Mouse (Mus musculus) T-cell, adult 2 months (primary cell): ENCODE data around the gene Ovol3.

Experiments
- DNase-seq: peaks from one replicate; pipeline ENCODE4 v3.0.0; 2022; ENCODE audit warnings: low spot score

The Ovol3 gene

DNA sequence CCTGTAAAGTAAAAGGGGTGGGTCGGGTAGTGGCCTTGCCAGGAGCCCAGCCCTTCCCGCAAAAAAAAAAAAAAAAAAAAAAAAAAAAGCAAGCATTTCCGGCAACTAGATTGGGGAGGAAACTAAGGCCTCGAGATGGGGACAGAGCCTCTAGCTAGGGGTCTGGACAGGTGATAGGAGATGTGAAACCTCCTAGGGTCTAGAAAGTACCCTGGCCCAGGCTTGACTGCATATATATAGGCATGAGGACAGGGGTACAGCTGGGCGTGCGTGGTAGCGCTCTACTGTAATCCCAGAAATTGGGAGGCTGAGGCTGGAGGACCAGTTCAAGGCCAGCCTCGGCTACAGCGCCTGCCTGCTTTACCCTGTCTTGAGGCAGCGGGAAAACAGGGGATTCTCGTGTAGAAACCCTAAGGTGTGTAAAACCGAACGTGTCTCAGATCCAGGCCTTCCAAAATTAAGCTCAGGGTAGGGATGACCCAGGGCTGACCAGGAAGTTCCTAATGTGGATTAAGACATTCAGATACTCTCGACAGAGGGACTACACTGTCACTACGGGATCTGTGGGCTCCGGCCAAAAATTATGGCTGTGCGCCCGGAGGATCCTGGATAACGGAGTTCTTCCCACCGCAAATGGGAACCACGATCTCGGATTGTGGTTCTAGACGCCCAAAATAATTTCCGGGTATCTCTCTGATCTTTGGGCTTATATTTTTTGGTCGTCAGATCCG, 41.3 kb downstream of the Ovol3 start:
- no peak for DNase-seq

DNA sequence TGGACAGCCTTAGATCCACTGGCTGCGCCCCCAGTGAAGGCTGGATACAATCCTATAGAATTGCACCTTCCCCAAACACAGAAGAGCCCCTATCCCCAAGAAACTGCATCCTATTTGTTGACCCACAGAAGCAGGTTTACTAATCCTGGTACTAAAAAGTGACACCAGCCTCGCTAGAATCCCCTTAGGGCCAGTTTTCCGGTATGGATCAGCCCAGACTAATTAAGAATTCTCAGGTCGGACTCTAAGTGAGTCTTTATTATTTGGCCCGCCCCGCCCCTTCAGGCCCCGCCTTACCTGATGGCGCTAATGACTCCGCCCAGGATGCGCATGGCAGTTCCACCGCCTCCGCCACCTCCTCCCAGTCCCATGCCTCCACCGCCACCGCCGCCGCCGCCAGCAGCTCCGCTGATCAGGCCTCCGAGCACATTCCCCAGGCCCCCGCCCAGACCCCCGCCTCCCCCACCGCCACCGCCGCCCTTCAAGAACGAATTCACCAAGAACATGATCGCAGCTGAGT, 41.9 kb downstream of the Ovol3 start:
- DNase-seq = peak; percentile 63

DNA sequence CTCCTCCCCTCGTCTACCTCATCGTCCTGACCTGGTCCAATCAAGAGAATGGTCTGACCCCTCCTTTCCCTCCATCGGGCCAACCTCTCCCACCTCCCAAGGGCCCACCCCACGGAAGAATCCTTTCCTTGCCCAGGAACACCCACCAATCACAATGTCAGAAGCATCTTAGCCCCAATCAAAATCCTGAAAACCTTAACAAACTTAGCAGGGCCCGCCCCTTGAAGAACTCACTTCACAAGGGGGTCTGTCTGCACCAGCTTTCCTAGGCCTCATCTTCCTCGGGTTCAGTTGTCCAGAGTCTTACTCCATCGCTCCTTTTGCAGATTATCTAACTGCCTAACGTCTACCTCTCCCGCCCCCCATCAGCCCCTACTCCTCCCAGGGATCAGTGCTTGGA, 42.5 kb downstream of the Ovol3 start:
- DNase-seq = no peak

DNA sequence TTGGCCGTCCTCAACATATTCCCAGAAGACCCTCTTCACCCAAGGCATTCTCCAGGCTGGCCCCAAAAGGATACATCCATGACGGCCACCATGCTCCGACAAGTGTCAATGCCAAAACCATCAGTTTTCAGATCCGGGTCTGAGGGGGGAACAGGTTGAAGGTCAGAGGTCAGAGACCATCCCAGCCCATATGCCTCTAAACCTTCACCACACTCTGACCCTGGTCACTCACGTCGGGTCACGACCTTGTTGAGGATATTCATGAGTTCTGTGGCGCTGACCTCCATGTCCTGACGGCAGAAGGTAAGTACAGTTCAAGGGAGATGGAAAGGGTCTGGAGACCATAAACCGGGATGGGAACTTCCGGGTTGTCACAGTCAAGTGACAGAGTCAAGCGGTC, 43.4 kb downstream of the Ovol3 start:
- no peak for DNase-seq

DNA sequence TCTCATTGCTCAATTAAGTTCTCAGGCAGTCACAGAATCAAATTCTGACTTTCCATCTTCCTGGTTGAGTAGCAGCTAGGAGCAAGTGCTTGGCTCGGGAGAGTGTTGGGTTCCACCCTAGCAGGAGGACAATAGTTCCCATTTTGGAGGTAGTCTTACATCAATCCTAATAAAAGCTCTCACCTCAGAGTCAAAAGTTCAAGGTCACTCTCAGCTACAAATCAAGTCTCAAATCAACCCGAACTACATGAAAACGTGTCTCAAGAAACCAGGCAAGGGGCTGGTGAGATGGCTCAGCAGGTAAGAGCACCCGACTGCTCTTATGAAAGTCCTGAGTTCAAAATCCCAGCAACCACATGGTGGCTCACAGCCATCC, 46.4 kb downstream of the Ovol3 start:
- no peak for DNase-seq

DNA sequence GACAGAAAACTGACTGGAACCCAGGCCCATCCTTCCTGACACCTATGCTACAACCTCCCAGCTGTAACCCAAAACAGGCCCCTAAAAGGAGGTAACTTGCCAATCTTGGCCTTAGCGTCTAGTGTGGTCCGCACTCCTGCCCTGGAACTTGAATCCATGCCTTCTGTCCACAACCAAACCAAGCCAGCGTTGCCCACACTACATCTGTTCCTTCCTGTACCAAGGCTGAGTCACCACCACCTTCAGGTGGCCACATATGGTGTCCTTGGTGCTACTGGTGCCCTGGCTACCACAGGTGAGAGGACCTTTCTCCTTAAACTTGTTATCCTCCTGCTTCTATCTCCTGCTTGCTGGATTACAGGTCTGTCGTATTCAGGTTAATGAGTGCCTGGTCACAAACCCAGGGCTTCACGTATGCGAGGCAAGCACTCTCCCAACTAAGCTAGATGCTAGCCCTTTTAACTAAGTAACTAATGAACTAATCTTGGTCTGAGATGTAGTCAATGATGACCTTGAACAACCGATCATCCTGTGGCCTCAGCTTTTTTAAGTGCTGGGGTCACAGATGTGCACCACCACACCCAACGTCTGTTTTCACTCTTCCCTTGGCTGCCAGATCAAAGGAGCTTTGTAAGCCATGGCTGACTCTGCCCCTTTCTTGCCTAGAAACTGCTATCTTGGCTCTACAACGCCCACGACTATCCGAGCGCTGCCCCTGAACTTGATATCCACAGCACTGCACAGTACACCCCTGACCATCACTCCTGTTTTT, 47.0 kb downstream of the Ovol3 start:
- DNase-seq = no peak

DNA sequence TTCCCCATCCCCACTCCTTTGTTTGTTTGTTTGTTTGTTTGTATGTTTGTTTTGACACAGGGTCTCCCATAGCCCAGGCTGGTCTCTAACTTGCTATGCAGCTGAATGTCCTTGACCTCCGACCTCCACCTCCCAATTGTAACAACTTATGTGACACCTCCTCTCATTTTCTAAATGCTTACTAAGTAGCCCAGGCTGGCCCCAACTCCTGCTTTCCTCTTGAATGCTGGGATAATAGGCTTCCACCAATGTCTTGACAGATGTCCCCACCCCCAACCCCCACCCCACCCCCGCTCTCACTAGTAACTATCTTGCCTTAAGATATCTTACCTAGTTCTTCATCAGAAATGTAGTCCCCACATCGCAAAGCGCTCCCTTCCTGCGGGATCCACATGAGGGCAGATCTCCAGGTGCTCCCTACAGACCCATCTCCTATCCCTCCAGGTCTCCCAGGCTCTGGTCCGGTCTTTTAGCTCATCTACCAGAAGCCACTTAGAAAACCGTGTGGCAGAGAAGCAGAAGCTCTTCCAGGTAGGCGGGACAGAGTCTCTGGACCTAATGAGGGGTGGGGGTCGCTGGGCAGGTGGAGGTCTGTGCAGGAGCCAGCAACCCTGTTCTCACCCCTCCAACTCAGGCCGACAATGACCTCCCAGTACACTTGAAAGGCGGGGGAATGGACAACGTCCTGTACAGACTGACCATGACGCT, 50.7 kb downstream of the Ovol3 start:
- DNase-seq = no peak

DNA sequence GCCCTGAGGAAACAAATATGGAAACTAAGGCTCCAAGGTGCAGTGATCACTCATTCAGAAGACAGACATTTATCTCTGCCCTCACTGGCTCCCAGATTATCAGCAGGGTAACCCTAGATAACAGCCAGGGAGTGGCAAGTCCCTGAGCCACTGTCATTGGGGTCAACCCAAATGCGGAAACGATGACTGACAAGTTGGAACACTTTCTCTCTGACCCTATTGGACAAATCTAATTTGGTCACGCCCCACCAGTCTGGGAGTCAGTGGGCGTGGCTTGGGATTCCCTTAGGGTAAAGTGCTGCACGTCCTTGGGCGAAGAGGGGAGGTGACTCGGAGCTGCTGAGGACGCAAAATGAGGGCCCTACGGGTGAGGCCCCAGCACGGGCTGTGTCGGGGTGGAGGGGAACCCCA, 51.6 kb downstream of the Ovol3 start, which contains the start of gene Cox7a1:
Cox7a1 (plus strand) TSS at position 266 of the 411 bp plus-strand sequence.
- peak; percentile 73 for DNase-seq
